Comparison of ENCODE assay signal across 17 mouse cellular contexts in genomic region chr19:57767051-57767450, GRCm38 (mm10).
DNase-seq lines count a peak whose midpoint lies in the region; TF ChIP-seq lines count a peak whose summit lies in the region.
"Had no signal": no experiment of that assay in that cellular context is flagged by ENCODE, and none has a peak within 500 bp of the region (broad histone marks: within the 10 kb centered on the region; RNA-seq: fewer than 3 reads in every experiment).

No protein-coding gene starts in this region.

- no peak for TF ChIP-seq RAD21 in MEL (IDR thresholded peaks at IDR 0.05; ENCODE audit: low read depth, low read length)

- no peak overlapping the region for H3K9ac ChIP-seq in MEL (ENCODE audit: control insufficient read depth, low read depth, low read length, poor library complexity, severe bottlenecking)

- H3K4me3 ChIP-seq in MEL (ENCODE audit: control insufficient read depth in 1 of 2, insufficient read depth in 1 of 2, low read depth in 2 of 2, low read length in 2 of 2), result no peak overlapping the region

- peak; percentile 44 to 66; a peak in 2 of 4 replicates for TF ChIP-seq EP300 in MEL (IDR thresholded peaks at IDR 0.05; ENCODE audit: low read depth in 1 of 2, low read length in 2 of 2)

- no peak for TF ChIP-seq POLR2A in MEL (IDR thresholded peaks at IDR 0.05; ENCODE audit: control insufficient read depth in 1 of 2, insufficient read depth in 1 of 2, low read depth in 1 of 2, low read length in 2 of 2, poor library complexity in 1 of 2)

- no peak overlapping the region for H3K27ac ChIP-seq in MEL (ENCODE audit: control insufficient read depth, low read depth, low read length)

- H3K27me3 ChIP-seq in MEL (ENCODE audit: control insufficient read depth in 1 of 2, insufficient read depth in 2 of 2, low read length in 2 of 2), result no peaks in the 10 kb centered on the region
- H3K27me3 ChIP-seq: CH12.LX, Patski had no signal

- peaks cover 1 to 10% of the 10 kb centered on the region in 2 experiments; a peak in 3 of 4 replicates for H3K4me1 ChIP-seq in MEL (ENCODE audit: control insufficient read depth in 1 of 2, insufficient read depth in 2 of 2, low read length in 2 of 2)

- TF ChIP-seq CTCF in MEL (IDR thresholded peaks at IDR 0.05 in 2 of 3, conservative IDR thresholded peaks at IDR 0.05 in 1 of 3; ENCODE audit: control insufficient read depth in 1 of 3, insufficient read depth in 1 of 3, low read depth in 2 of 3, low read length in 3 of 3, poor library complexity in 1 of 3, severe bottlenecking in 1 of 3), result no peak

- no peaks in the 10 kb centered on the region for H3K9me3 ChIP-seq in MEL (replicated peaks; ENCODE audit: insufficient read depth, low read length)
- H3K9me3 ChIP-seq: G1E had no signal

- DNase-seq in MEL (ENCODE audit: low read depth, low spot score), result no peak
- DNase-seq in ovary, postnatal 10 days (ENCODE audit: low spot score), result no peak
- DNase-seq: adrenal gland, adult 2 months; adrenal gland, adult 8-10 months; adrenal gland, postnatal 10 days; adrenal gland, postnatal 14 days; adrenal gland, postnatal 25 days; adrenal gland, postnatal 36 days; B cell, adult 2 months; cerebellum, adult 11 months; cerebellum, adult 11-12 months; cerebellum, adult 18-20 months; cerebellum, adult 2 months; cerebellum, adult 8-10 months had no signal

- peaks cover 0 to 8% of the 10 kb centered on the region in 2 experiments; a peak in 2 of 4 replicates for H3K36me3 ChIP-seq in MEL (ENCODE audit: control insufficient read depth in 1 of 2, insufficient read depth in 2 of 2, low read length in 2 of 2)
- H3K36me3 ChIP-seq: G1E had no signal

- no peaks in the 10 kb centered on the region for H3K79me2 ChIP-seq in MEL (ENCODE audit: control insufficient read depth, insufficient read depth, low read length, poor library complexity)

TF ChIP-seq in MEL, 35 proteins besides CTCF, POLR2A, EP300 and RAD21:
- TF ChIP-seq TAL1 (IDR thresholded peaks at IDR 0.05; ENCODE audit: low read length) (no peak), TBP (IDR thresholded peaks at IDR 0.05; ENCODE audit: low read depth, low read length) (no peak), NELFE (IDR thresholded peaks at IDR 0.05; ENCODE audit: low read depth, low read length) (no peak), CHD1 (IDR thresholded peaks at IDR 0.05; ENCODE audit: low read depth, low read length) (no peak), ZNF384 (IDR thresholded peaks at IDR 0.05; ENCODE audit: low read depth, low read length) (no peak), E2F4 (IDR thresholded peaks at IDR 0.05; ENCODE audit: borderline replicate concordance, low read depth, low read length) (no peak), ELF1 (IDR thresholded peaks at IDR 0.05; ENCODE audit: low read depth, low read length) (no peak), GATA1 (IDR thresholded peaks at IDR 0.05; ENCODE audit: low read depth, low read length) (peak; percentile 90), TCF12 (IDR thresholded peaks at IDR 0.05; ENCODE audit: low read depth, low read length) (peak; percentile 51; the same call in 1 of the 2 replicates)
